Mouse (Mus musculus) neural tube, embryonic 14.5 days (tissue): ENCODE results near the gene Eif4g3. TPM values are rescaled to one million over a fixed set of nuclear protein-coding genes. Genes with fewer than 3 reads are reported as not detected.

Source experiments
- ATAC-seq: fragments of 200-750 bp; cut with Nextera tagmentation; 2 replicates; pipeline ENCODE4 v1.8.0; 2017; ENCODE audit warnings: low read depth, mild to moderate bottlenecking, moderate TSS enrichment, moderate library complexity
- H3K27ac ChIP-seq: fragments of 300-500 bp; sonication (generic); 2 replicates; pipeline ENCODE4 v1.5.1; 2014; ENCODE audit warnings: low read depth, mild to moderate bottlenecking, control low read depth, low read length, moderate library complexity, mixed read lengths
- H3K27me3 ChIP-seq: fragments of 300-500 bp; sonication (generic); 2 replicates; pipeline ENCODE4 v1.6.1; 2014; ENCODE audit warnings: low read length; ENCODE audit not compliant: control insufficient read depth, insufficient read depth
- H3K36me3 ChIP-seq: fragments of 300-500 bp; sonication (generic); 2 replicates; pipeline ENCODE4 v1.6.1; 2014; ENCODE audit warnings: low read length, mixed read lengths; ENCODE audit not compliant: control insufficient read depth, insufficient read depth
- H3K4me1 ChIP-seq: fragments of 300-500 bp; sonication (generic); 2 replicates; pipeline ENCODE4 v1.6.1; 2014; ENCODE audit warnings: low read length; ENCODE audit not compliant: control insufficient read depth, insufficient read depth
- H3K4me2 ChIP-seq: fragments of 300-500 bp; sonication (generic); 2 replicates; pipeline ENCODE4 v1.6.1; 2014; ENCODE audit warnings: mild to moderate bottlenecking, low read depth, low read length, control low read depth
- H3K4me3 ChIP-seq: fragments of 300-500 bp; sonication (generic); 2 replicates; pipeline ENCODE4 v1.5.1; 2014; ENCODE audit warnings: low read depth, low read length, control low read depth, mixed read lengths
- H3K9ac ChIP-seq: fragments of 300-500 bp; sonication (generic); replicated peaks from 2 replicates; pipeline ENCODE4 v1.6.1; 2014; ENCODE audit warnings: low read depth, mild to moderate bottlenecking, control low read depth, low read length, mixed read lengths
- H3K9me3 ChIP-seq: fragments of 300-500 bp; sonication (generic); 2 replicates; pipeline ENCODE4 v1.6.1; 2016; ENCODE audit warnings: low read length; ENCODE audit not compliant: control insufficient read depth
- WGBS: fragments of 180-500 bp; shearing (Covaris S2); extraction: QIAGEN DNeasy Blood & Tissue Kit; methylation state at CpG from one replicate; pipeline ENCODE4 v1.1.7; 2014; 5-methylcytosine and 5-hydroxymethylcytosine counted together
- polyA plus RNA-seq: library from polyadenylated mRNA; unstranded; fragments of >200 nt; fragmentation: Nextera tagmentation; extraction: Ambion mirVana; gene quantifications from 2 replicates; pipeline ENCODE4 v1.2.1, GENCODE M21; 2014

Eif4g3 gene
- polyA plus RNA-seq, 1 experiment from 2014 or later, result 71.4 TPM

GRCm38 (mm10) chr4:138023403-138024100 is 30.7 kb downstream of the Eif4g3 start:
- Histone ChIP-seq H3K4me2 (no peak overlapping the region), H3K27ac (no peak overlapping the region), H3K9ac (no peak overlapping the region), H3K27me3 (no peaks in the 10 kb centered on the region), H3K36me3 (peaks cover 3% of the 10 kb centered on the region; the same call in 1 of the 2 replicates), H3K4me1 (peaks cover 10% of the 10 kb centered on the region; the same call in 1 of the 2 replicates), H3K9me3 (no peaks in the 10 kb centered on the region), H3K4me3 (no peak overlapping the region)
- WGBS, result 92% methylated on average over 9 of the region's 9 CpGs
- no peak for ATAC-seq

- Histone ChIP-seq H3K36me3 (no peaks in the 10 kb centered on the region), H3K4me3 (no peak overlapping the region), H3K27ac (no peak overlapping the region), H3K9me3 (no peaks in the 10 kb centered on the region), H3K4me1 (no peaks in the 10 kb centered on the region), H3K27me3 (no peaks in the 10 kb centered on the region), H3K4me2 (no peak overlapping the region), H3K9ac (no peak overlapping the region)
- no peak for ATAC-seq
- WGBS, result 98% methylated on average over 6 of the region's 6 CpGs
Measured at GRCm38 (mm10) chr4:138029168-138029567, 36.3 kb downstream of the Eif4g3 start.

- 96% methylated on average over 10 of the region's 10 CpGs for whole genome bisulfite sequencing
- Histone ChIP-seq H3K27ac (no peak overlapping the region), H3K36me3 (no peaks in the 10 kb centered on the region), H3K27me3 (no peaks in the 10 kb centered on the region), H3K4me1 (peaks cover 3% of the 10 kb centered on the region; the same call in 1 of the 2 replicates), H3K4me3 (no peak overlapping the region), H3K4me2 (no peak overlapping the region), H3K9me3 (no peaks in the 10 kb centered on the region), H3K9ac (no peak overlapping the region)
- no peak for ATAC-seq
Measured at GRCm38 (mm10) chr4:138031828-138032227, 39.0 kb downstream of the Eif4g3 start.

DNA sequence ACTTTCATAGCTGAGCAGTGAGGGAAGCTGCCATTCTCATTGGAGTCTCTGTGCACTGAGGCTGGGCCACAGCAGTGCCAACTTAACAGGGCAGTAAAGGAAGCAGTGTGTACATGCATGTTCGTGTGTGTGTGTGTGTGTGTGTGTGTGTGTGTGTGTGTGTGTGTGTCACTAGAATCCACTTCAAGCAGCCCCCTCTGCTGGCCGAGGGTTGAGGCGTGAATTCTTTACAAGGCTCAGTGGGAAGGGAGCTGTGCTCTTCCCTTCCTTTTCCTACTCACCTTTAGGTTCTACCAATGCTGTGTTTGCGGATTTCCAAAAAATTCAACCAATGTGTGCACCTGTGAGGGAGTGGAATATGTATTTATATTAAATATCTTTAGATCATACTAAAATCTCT is 41.0 kb downstream of the Eif4g3 start:
- Histone ChIP-seq H3K36me3 (no peaks in the 10 kb centered on the region), H3K9ac (no peak overlapping the region), H3K27me3 (no peaks in the 10 kb centered on the region), H3K4me1 (peaks cover 8% of the 10 kb centered on the region; the same call in 1 of the 2 replicates), H3K9me3 (no peaks in the 10 kb centered on the region), H3K4me3 (no peak overlapping the region), H3K27ac (no peak overlapping the region), H3K4me2 (no peak overlapping the region)
- no peak for ATAC-seq
- WGBS, result 89% methylated on average over 4 of the region's 4 CpGs

- ATAC-seq, result no peak
Measured at GRCm38 (mm10) chr4:138035435-138036120, 42.8 kb downstream of the Eif4g3 start.

GRCm38 (mm10) chr4:138037110-138037509 is 44.3 kb downstream of the Eif4g3 start:
- H3K27me3 ChIP-seq, result no peaks in the 10 kb centered on the region
- no peak for ATAC-seq
- H3K4me1 ChIP-seq, result peaks cover 14% of the 10 kb centered on the region; the same call in 1 of the 2 replicates
- 29% methylated on average over 8 of the region's 8 CpGs for WGBS
- no peaks in the 10 kb centered on the region for H3K9me3 ChIP-seq
- no peak overlapping the region for H3K4me2 ChIP-seq
- H3K36me3 ChIP-seq, result no peaks in the 10 kb centered on the region
- H3K4me3 ChIP-seq, result no peak overlapping the region
- no peak overlapping the region for H3K27ac ChIP-seq
- H3K9ac ChIP-seq, result no peak overlapping the region

More at GRCm38 (mm10) chr4:138035435-138036120, 42.8 kb downstream of the Eif4g3 start:
- no peaks in the 10 kb centered on the region for H3K27me3 ChIP-seq
- 88% methylated on average over 9 of the region's 9 CpGs for WGBS
- no peak overlapping the region for H3K27ac ChIP-seq
- no peaks in the 10 kb centered on the region for H3K9me3 ChIP-seq
- no peak overlapping the region for H3K4me2 ChIP-seq
- H3K4me3 ChIP-seq, result no peak overlapping the region
- no peaks in the 10 kb centered on the region for H3K36me3 ChIP-seq
- H3K4me1 ChIP-seq, result peaks cover 8% of the 10 kb centered on the region; the same call in 1 of the 2 replicates
- no peak overlapping the region for H3K9ac ChIP-seq

DNA sequence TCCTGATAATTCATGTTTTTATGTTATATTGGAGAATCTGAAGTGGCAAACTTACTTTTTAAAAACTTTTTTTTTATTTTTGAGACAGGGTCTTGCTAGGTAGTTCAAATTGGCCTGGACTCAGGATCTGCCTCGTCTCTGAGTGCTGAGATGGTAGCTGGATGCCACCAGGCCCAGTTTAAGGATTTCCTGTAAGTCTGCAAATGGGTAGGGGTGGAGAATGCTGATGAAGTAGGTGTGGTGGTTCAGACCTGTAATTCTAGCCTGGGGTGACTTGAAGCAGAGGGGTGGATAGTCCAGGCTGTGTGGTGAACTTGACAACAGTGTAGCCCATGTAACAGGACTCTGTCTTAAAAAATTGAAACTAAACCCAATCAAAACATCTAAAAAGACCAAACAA is 45.1 kb downstream of the Eif4g3 start:
- H3K9me3 ChIP-seq, result no peaks in the 10 kb centered on the region
- peaks cover 15% of the 10 kb centered on the region; the same call in 1 of the 2 replicates for H3K4me1 ChIP-seq
- no peak overlapping the region for H3K9ac ChIP-seq
- no peak overlapping the region for H3K4me3 ChIP-seq
- no peaks in the 10 kb centered on the region for H3K27me3 ChIP-seq
- 86% methylated on average over 1 of the region's 1 CpGs for WGBS
- no peak for ATAC-seq
- no peak overlapping the region for H3K4me2 ChIP-seq
- H3K36me3 ChIP-seq, result no peaks in the 10 kb centered on the region
- H3K27ac ChIP-seq, result no peak overlapping the region

DNA sequence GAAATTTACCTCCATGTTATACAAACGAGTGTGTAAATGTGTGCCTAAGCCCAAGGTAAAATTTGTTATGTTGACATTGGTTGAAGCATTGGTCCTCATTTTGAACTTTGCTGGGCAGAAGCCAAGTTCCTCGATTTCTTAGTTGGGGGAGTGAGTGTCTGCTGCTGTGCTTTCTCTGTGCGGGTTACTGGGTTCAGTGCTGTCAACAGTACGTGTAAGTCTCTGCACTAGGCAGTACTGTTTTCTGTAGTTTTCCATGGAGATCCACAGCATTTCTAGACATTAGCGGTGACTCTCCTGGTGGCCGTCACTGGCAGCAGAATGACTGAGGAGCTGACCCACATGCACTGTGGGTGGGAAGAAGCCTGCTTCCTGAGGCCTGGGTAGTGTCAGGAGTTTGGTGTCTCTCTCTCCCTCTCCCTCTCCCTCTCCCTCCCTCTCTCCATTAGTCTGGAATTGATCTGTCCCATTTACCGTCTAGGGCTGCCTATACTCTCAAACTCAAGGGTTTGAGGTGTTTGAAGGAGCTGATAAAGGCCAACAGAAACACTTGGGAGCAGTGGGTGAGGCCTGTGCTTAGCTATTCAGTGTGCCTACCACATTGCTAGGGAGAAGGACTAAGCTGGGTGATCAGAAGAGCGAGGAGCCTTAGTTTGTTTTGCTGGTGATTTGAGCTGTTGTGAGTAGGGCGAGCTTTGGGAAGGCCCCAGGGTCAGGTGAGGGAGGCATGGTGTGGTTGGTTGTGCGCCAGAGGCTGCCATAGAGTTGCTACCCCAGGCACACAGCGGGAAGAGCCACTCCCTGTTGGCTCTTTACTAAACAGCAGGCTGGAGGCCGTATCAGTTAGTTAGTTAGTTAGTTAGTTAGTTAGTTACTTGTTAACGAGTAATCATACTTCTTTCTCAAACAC is 45.8 kb downstream of the Eif4g3 start:
- Histone ChIP-seq H3K4me2 (no peak overlapping the region), H3K36me3 (no peaks in the 10 kb centered on the region), H3K27me3 (no peaks in the 10 kb centered on the region), H3K27ac (no peak overlapping the region), H3K9ac (no peak overlapping the region), H3K4me1 (peaks cover 15% of the 10 kb centered on the region; the same call in 1 of the 2 replicates), H3K9me3 (no peaks in the 10 kb centered on the region), H3K4me3 (no peak overlapping the region)
- WGBS, result 76% methylated on average over 13 of the region's 13 CpGs
- no peak for ATAC-seq
